Mouse (Mus musculus) spleen, adult 2 months (tissue): ENCODE measurements at regions not wholly inside any gene's neighbourhood (a gene's known extent, or its start where the extent isn't known, plus 50 kb on each side); places are given as distances from the start of the nearest gene placed in this dataset.

ENCODE experiments used
- DNase-seq, 2 experiments: peaks; one replicate each; pipeline versions ENCODE4 v3.0.0 to v3.0.0-alpha.2; 2012 to 2021; ENCODE audit warnings: low spot score in 2 of 2, low read depth in 1 of 2
- H3K27ac ChIP-seq: fragments of 200-500 bp; 2 replicates; pipeline ENCODE4 v1.5.1; 2012; ENCODE audit warnings: low read length, inconsistent platforms; ENCODE audit not compliant: insufficient read depth
- H3K27me3 ChIP-seq: fragments of 200-500 bp; 2 replicates; pipeline ENCODE4 v1.6.1; 2012; ENCODE audit warnings: mild to moderate bottlenecking, moderate library complexity, low read length, inconsistent platforms; ENCODE audit not compliant: control insufficient read depth, insufficient read depth
- H3K36me3 ChIP-seq: fragments of 200-500 bp; 2 replicates; pipeline ENCODE4 v1.6.1; 2012; ENCODE audit warnings: mild to moderate bottlenecking, low read length, inconsistent platforms; ENCODE audit not compliant: control insufficient read depth, insufficient read depth
- H3K4me1 ChIP-seq: fragments of 200-500 bp; 2 replicates; pipeline ENCODE4 v1.6.1; 2011; ENCODE audit warnings: inconsistent platforms; ENCODE audit not compliant: control insufficient read depth, insufficient read depth, insufficient read length
- H3K4me3 ChIP-seq: fragments of 200-500 bp; 2 replicates; pipeline ENCODE4 v1.5.1; 2011; ENCODE audit warnings: mild to moderate bottlenecking, inconsistent platforms; ENCODE audit not compliant: insufficient read depth, insufficient read length; ENCODE audit errors: extremely low read depth
- CTCF ChIP-seq: fragments of 200-500 bp; IDR thresholded peaks from 2 replicates; pipeline ENCODE4 v1.5.1; 2011; ENCODE audit warnings: mild to moderate bottlenecking, inconsistent platforms; ENCODE audit not compliant: insufficient read depth, insufficient read length, insufficient replicate concordance; ENCODE audit errors: extremely low read depth
- POLR2A ChIP-seq: fragments of 200-500 bp; IDR thresholded peaks from 2 replicates; pipeline ENCODE4 v1.6.1; 2011; ENCODE audit warnings: low read depth, low read length, inconsistent platforms
- WGBS: fragments of 180-500 bp; shearing (Covaris S2); methylation state at CpG from one replicate; pipeline ENCODE4 v1.1.7; 2018; 5-methylcytosine and 5-hydroxymethylcytosine counted together

- Histone ChIP-seq H3K27ac (no peak overlapping the region), H3K4me1 (no peaks in the 10 kb centered on the region), H3K4me3 (no peak overlapping the region), H3K36me3 (no peaks in the 10 kb centered on the region), H3K27me3 (no peaks in the 10 kb centered on the region; the same call in 1 of the 2 replicates)
- DNase-seq = no peak
- TF ChIP-seq POLR2A = no peak
- no peak for TF ChIP-seq CTCF
- WGBS = 83% methylated on average over 4 of the region's 4 CpGs
These were observed 333.9 kb upstream of the Nr2f2 start for GRCm38 (mm10) chr7:70700461-70700860.

GRCm38 (mm10) chr7:70699391-70699790 is 332.9 kb upstream of the Nr2f2 start:
- DNase-seq = no peak
- no peaks in the 10 kb centered on the region for H3K4me1 ChIP-seq
- no peak overlapping the region for H3K4me3 ChIP-seq
- H3K27me3 ChIP-seq = no peaks in the 10 kb centered on the region; the same call in 1 of the 2 replicates
- 47% methylated on average over 2 of the region's 2 CpGs for WGBS
- H3K36me3 ChIP-seq = no peaks in the 10 kb centered on the region
- no peak overlapping the region for H3K27ac ChIP-seq
- TF ChIP-seq CTCF = no peak
- TF ChIP-seq POLR2A = no peak

GRCm38 (mm10) chr7:70698986-70699385 is 332.5 kb upstream of the Nr2f2 start:
- 90% methylated on average over 2 of the region's 2 CpGs for WGBS
- no peaks in the 10 kb centered on the region for H3K36me3 ChIP-seq
- no peaks in the 10 kb centered on the region; the same call in 1 of the 2 replicates for H3K27me3 ChIP-seq

GRCm38 (mm10) chr7:70692160-70692559 is 325.6 kb upstream of the Nr2f2 start:
- no peak for DNase-seq
- H3K4me3 ChIP-seq = no peak overlapping the region
- no peaks in the 10 kb centered on the region for H3K36me3 ChIP-seq
- H3K27ac ChIP-seq = no peak overlapping the region
- WGBS = 76% methylated on average over 4 of the region's 4 CpGs
- H3K27me3 ChIP-seq = no peaks in the 10 kb centered on the region
- no peak for TF ChIP-seq POLR2A
- no peak for TF ChIP-seq CTCF
- H3K4me1 ChIP-seq = no peaks in the 10 kb centered on the region

More at GRCm38 (mm10) chr7:70698986-70699385, 332.5 kb upstream of the Nr2f2 start:
- Histone ChIP-seq H3K27ac (no peak overlapping the region), H3K4me3 (no peak overlapping the region), H3K4me1 (no peaks in the 10 kb centered on the region)
- TF ChIP-seq POLR2A (no peak), CTCF (no peak)
- no peak for DNase-seq

GRCm38 (mm10) chr7:70690845-70691244 is 324.3 kb upstream of the Nr2f2 start:
- DNase-seq = no peak
- Histone ChIP-seq H3K27ac (no peak overlapping the region), H3K27me3 (no peaks in the 10 kb centered on the region), H3K4me3 (no peak overlapping the region), H3K4me1 (no peaks in the 10 kb centered on the region), H3K36me3 (no peaks in the 10 kb centered on the region)
- no peak for TF ChIP-seq CTCF
- no peak for TF ChIP-seq POLR2A
- 63% methylated on average over 7 of the region's 7 CpGs for WGBS

- no peak for DNase-seq
- WGBS = 66% methylated on average over 2 of the region's 2 CpGs
- no peaks in the 10 kb centered on the region for H3K36me3 ChIP-seq
- TF ChIP-seq CTCF (no peak), POLR2A (no peak)
- no peak overlapping the region for H3K4me3 ChIP-seq
- no peaks in the 10 kb centered on the region for H3K4me1 ChIP-seq
- no peaks in the 10 kb centered on the region for H3K27me3 ChIP-seq
- H3K27ac ChIP-seq = no peak overlapping the region
These were observed 302.5 kb upstream of the Nr2f2 start for GRCm38 (mm10) chr7:70669065-70669464.

GRCm38 (mm10) chr7:70660162-70660561 is 293.6 kb upstream of the Nr2f2 start:
- 84% methylated on average over 5 of the region's 5 CpGs for WGBS
- no peak for DNase-seq
- H3K36me3 ChIP-seq = no peaks in the 10 kb centered on the region
- H3K27me3 ChIP-seq = no peaks in the 10 kb centered on the region
- H3K4me1 ChIP-seq = no peaks in the 10 kb centered on the region
- TF ChIP-seq CTCF (no peak), POLR2A (no peak)
- no peak overlapping the region for H3K27ac ChIP-seq
- H3K4me3 ChIP-seq = no peak overlapping the region
